Mouse (Mus musculus) ES-E14 (cell line): ENCODE measurements at regions not wholly inside any gene's neighbourhood (a gene's known extent, or its start where the extent isn't known, plus 50 kb on each side); places are given as distances from the start of the nearest gene placed in this dataset.

Experiments used
- CHD2 ChIP-seq: IDR thresholded peaks from 2 replicates; pipeline ENCODE4 v1.6.1; 2014; ENCODE audit warnings: mild to moderate bottlenecking, low read depth, low read length, inconsistent platforms
- HCFC1 ChIP-seq: IDR thresholded peaks from 2 replicates; pipeline ENCODE4 v1.6.1; 2012; ENCODE audit warnings: low read length, inconsistent platforms, borderline replicate concordance; ENCODE audit not compliant: insufficient read depth

DNA sequence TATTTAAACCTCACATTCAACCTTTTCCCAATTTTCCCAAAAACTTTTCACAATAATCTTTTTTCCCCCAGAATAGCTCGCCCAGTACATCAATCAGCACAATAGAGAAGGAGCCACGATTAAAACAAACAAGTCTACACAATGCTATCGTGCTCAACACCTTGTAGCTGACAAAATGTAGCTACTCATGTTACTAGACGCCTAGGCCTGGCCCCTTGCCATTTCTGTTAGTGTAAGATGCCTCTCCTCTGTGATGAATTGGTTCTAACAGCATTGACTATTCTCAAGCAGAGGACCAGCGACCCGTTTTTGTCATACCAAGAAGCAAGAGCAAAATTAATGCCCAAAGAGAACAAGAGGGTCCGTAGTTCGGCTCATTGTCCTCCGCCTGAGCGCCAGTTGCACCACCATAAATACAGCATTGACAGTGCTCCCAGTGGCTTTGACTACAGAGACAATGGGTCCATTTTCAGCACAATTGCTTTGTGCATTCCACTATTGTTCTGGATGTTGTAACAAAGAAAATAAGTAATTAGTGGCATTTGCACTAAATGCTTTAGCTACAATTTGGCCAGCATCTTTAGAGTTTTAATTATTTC, 578.7 kb upstream of the Igfbp7 start:
- TF ChIP-seq HCFC1, result no peak
- TF ChIP-seq CHD2, result no peak
